Mouse (Mus musculus): ENCODE data around the gene Gm2115.

- TF ChIP-seq CTCF (IDR thresholded peaks at IDR 0.05) (no peak), EP300 (IDR thresholded peaks at IDR 0.05) (no peak)
Observed at GRCm38 (mm10) chr7:84526171-84526570, 2.6 kb upstream of the Gm2115 start.

Measured in lung, postnatal 0 days (tissue).